Mouse (Mus musculus): ENCODE measurements around the gene Kif1c.

GRCm38 (mm10) chr11:70669582-70670345 is 30.6 kb upstream of the Kif1c start:
- TF ChIP-seq GATA1 (IDR thresholded peaks at IDR 0.05; ENCODE audit: low read length) (no peak), TAL1 (IDR thresholded peaks at IDR 0.05; ENCODE audit: low read length) (no peak)
